Mouse (Mus musculus): ENCODE results near the gene Cald1. TPM values are rescaled to one million over a fixed set of nuclear protein-coding genes. Genes with fewer than 3 reads are reported as not detected.

The Cald1 gene
- polyA plus RNA-seq, 2 experiments from 2014 or later = 0.15 TPM; not detected in 1

- no peak for ATAC-seq
Observed at GRCm38 (mm10) chr6:34770491-34770890, 172.2 kb downstream of the Cald1 start.

DNA sequence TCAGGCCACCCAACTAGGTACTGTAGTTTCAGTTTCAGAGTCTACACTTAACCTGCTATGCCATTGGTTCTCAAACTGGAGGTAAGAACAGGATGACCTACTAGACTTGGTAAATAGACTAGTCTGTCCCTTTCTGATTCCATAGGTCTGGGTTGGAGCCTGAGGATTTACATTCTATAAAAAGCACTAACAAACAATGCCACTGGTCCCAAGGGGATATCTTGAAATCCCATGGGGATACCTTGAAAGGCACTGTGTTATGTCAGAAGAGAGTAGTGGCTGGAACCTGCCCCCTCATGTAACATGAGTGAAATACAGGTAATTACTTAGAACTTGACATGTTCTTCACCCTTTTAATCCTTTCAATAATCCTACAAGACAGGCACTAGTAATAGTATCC, 178.1 kb downstream of the Cald1 start:
- ATAC-seq = no peak

- ATAC-seq = no peak
Observed at GRCm38 (mm10) chr6:34777094-34777493, 178.8 kb downstream of the Cald1 start.

DNA sequence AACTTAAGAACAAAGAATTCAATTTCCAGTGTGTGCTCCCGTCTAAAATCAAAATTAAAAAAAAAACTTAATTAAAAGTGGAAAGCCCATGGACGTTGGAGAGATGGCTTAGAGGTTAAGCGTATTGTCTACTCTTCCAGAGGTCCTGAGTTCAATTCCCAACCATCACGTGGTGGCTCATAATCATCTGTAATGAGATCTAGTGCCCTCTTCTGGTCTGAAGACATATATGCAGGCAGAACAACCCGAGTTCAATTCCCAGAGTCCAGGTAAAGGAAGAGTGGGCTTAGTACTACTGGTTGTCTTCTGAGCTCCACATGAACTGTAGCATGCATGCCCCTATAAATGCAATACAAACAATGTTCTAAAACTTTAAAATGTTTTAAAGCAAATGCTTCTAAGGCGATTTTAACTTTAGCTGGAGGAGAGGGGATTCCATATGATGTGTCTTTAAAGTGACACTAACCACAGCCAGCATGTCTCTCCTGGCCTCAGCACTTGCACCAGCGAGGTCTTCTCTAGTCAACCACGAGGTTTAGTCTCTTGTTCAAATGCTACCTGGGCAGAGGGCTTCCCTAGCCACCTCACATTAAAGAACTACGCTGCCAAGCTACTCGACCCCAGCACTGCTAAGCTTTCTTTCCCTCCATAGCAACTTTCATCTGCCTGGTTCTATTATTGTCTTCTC, 179.8 kb downstream of the Cald1 start:
- no peak for ATAC-seq

- peak; percentile 90 for ATAC-seq
Observed at GRCm38 (mm10) chr6:34780231-34780942, 182.1 kb downstream of the Cald1 start, which contains the start of gene Agbl3. Agbl3 (plus strand) TSS chr6:34780432.

DNA sequence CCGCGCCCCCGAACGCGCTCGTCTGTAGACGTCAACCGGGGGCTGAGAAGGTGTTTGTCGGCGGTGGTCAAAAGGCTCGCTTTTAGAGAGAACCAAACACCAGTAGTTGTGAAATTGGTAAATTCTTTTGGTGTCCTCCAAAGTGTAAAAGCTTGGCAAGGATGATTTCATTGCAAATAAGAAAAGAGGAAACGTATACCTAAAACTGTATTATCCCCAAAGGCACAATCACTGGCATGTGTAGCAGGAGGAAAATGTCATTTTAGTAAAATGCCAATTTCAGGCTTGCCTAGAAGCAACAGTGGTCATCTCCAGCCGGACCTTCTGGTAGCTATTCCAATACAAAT, 182.6 kb downstream of the Cald1 start:
- ATAC-seq = no peak

DNA sequence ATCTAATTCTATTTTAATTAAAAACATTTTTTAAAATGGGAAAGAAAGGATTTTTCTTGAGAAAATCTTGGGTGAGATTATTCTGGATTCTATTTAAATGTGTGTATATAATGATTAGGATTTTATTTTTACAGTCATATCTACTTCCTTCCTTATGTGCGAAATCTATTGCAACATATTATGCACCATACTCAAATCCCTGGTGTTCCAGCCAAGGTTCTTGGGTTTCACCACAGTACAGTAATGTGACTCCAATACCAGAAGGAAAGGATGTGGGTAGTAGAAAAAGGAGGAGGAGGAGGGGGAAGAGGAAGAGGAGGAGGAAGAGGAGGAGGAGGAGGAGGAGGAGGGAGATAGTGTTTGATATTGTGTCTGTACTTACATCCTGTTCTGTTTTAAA, 184.2 kb downstream of the Cald1 start:
- ATAC-seq = no peak

- ATAC-seq = no peak
Observed at GRCm38 (mm10) chr6:34796881-34797280, 198.6 kb downstream of the Cald1 start.

DNA sequence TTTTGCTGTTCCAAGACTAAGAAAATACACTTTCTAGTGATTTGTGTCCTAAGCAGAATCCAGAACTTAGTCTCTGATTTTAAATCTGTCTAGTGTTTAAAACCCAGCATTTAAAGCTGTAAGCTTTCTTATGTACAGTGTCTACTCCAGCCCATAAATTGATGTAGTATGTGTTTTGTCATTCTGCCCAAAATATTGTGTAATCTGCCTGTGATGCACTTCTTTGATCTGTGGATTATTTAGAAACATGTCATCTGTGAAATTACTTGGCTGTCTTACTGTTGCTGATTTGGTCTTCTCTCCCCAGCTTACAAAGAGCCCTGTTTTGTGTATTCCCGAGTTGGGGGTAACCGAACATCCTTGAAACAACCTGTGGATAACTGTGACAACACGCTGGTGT, 199.6 kb downstream of the Cald1 start:
- ATAC-seq = no peak

GRCm38 (mm10) chr6:34805582-34805981, 207.3 kb downstream of the Cald1 start:
- ATAC-seq = no peak

DNA sequence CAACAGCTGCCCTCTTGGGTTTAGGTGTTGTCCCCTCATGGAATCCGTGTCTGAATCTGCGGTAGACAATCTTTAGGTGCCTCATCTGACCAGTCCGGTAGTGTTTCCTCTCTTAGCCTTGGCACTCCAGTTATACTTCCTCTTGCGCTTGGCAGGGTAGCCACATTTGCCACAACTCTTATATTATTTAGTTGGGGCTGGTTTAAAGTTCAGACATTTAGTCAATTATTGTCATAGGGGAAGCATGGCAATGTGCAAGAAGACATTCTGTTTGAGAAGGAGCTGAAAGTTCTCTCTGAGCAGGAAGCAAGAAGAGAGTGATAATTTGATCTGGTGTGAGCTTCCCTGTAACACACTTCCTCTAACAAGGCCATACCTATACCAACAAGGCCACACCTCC, 212.4 kb downstream of the Cald1 start:
- ATAC-seq = no peak

GRCm38 (mm10) chr6:34824406-34824805, 226.1 kb downstream of the Cald1 start:
- no peak for ATAC-seq

Other genes starting within 250 kb of the Cald1 start
- gene Akr1b8, start 244.4 kb upstream of the Cald1 start, polyA plus RNA-seq (2017; shearing (Covaris generic)) = not detected
- gene Akr1b10, start 214.3 kb upstream of the Cald1 start, polyA plus RNA-seq (2017; shearing (Covaris generic)) = 10 to 100 TPM; 56.4 to 60.5 TPM
- under 1 TPM in 1 of 2 experiments, not detected in 1; 0.49 TPM for gene Akr1b7, start 186.2 kb upstream of the Cald1 start, polyA plus RNA-seq (2017; shearing (Covaris generic))
- 10 to 100 TPM; 21.5 to 31.7 TPM for gene Bpgm, start 122.3 kb upstream of the Cald1 start, polyA plus RNA-seq (2017; shearing (Covaris generic))
- gene Agbl3, start 181.9 kb downstream of the Cald1 start, polyA plus RNA-seq (2017; shearing (Covaris generic)) = 1 to 10 TPM; 2.2 to 3.4 TPM